Mouse (Mus musculus) gastrocnemius, adult 2 months (tissue): ENCODE measurements around the gene Slitrk6. TPM values are rescaled to one million over a fixed set of nuclear protein-coding genes. Genes with fewer than 3 reads are reported as not detected.

Experiments used
- DNase-seq: peaks from one replicate; pipeline ENCODE4 v3.0.0; 2022
- H3K27ac ChIP-seq: fragments of 200-600 bp; 2 replicates; pipeline ENCODE4 v1.8.1; 2022; ENCODE audit warnings: mild to moderate bottlenecking
- H3K4me3 ChIP-seq: fragments of 200-600 bp; 2 replicates; pipeline ENCODE4 v1.8.1; 2022; ENCODE audit warnings: mild to moderate bottlenecking, moderate library complexity
- CTCF ChIP-seq: fragments of 200-600 bp; IDR thresholded peaks from 2 replicates; pipeline ENCODE4 v1.8.1; 2022; ENCODE audit warnings: antibody characterized with exemption, mild to moderate bottlenecking, moderate library complexity
- intact Hi-C: fragments of 180-260 bp; cut with DNase I; formaldehyde crosslinking; loops from one replicate; pipeline ENCODE4 v1.15.1; 2025
- long read RNA-seq, 2 experiments: library from polyadenylated mRNA; stranded (forward); transcript quantifications; one replicate each; pipeline ENCODE4 v2.0.0; 2021
- total RNA-seq, 2 experiments: library from RNA; stranded (reverse); gene quantifications; 2 replicates each; pipeline ENCODE4 v1.2.3; 2021

Gene Slitrk6
- under 1 TPM in 1 of 2 experiments, not detected in 1; 0.28 TPM for total RNA-seq
- long read RNA-seq, experiment 1 = 0 reads
- long read RNA-seq, experiment 2 = 0 reads

GRCm38 (mm10) chr14:110754484-110755307, at the start of gene Slitrk6:
TSS of gene Slitrk6 (minus strand) at chr14:110755149.
- intact Hi-C loops = no loop called here
- Histone ChIP-seq H3K27ac (no peak within 1 kb of the TSS), H3K4me3 (peak within 1 kb of the TSS; percentile 50)
- peak; percentile 29; the same call in 1 of the 2 replicates for TF ChIP-seq CTCF
- no peak for DNase-seq

- H3K4me3 ChIP-seq = no peak overlapping the region
- intact Hi-C loops = no loop called here
Measured at GRCm38 (mm10) chr14:110777546-110777945, 22.6 kb upstream of the Slitrk6 start.

GRCm38 (mm10) chr14:110770694-110771093, 15.7 kb upstream of the Slitrk6 start:
- DNase-seq = no peak

More at GRCm38 (mm10) chr14:110777546-110777945, 22.6 kb upstream of the Slitrk6 start:
- TF ChIP-seq CTCF = peak; percentile 42
- DNase-seq = no peak
- H3K27ac ChIP-seq = no peak overlapping the region

GRCm38 (mm10) chr14:110762588-110763220, 7.8 kb upstream of the Slitrk6 start:
- no peak overlapping the region for H3K4me3 ChIP-seq
- peak; percentile 58 for TF ChIP-seq CTCF
- intact Hi-C loops = no loop called here
- no peak for DNase-seq
- H3K27ac ChIP-seq = no peak overlapping the region

More at GRCm38 (mm10) chr14:110770694-110771093, 15.7 kb upstream of the Slitrk6 start:
- Histone ChIP-seq H3K27ac (no peak overlapping the region), H3K4me3 (no peak overlapping the region)
- intact Hi-C loops = no loop called here
- TF ChIP-seq CTCF = no peak

GRCm38 (mm10) chr14:110760909-110761308, 6.0 kb upstream of the Slitrk6 start:
- intact Hi-C loops = no loop called here
- DNase-seq = no peak
- no peak overlapping the region for H3K4me3 ChIP-seq
- H3K27ac ChIP-seq = no peak overlapping the region
- no peak for TF ChIP-seq CTCF

GRCm38 (mm10) chr14:110755308-110755650, 330 bp upstream of the Slitrk6 start:
- intact Hi-C loops = no loop called here
- H3K27ac ChIP-seq = no peak overlapping the region
- H3K4me3 ChIP-seq = no peak overlapping the region
- no peak for TF ChIP-seq CTCF
- no peak for DNase-seq

- Histone ChIP-seq H3K27ac (no peak overlapping the region), H3K4me3 (no peak overlapping the region)
- TF ChIP-seq CTCF = no peak
- intact Hi-C loops = no loop called here
- DNase-seq = no peak
Measured at GRCm38 (mm10) chr14:110739861-110740260, 15.1 kb downstream of the Slitrk6 start.

GRCm38 (mm10) chr14:110739368-110739767, 15.6 kb downstream of the Slitrk6 start:
- H3K27ac ChIP-seq = no peak overlapping the region
- intact Hi-C loops = no loop called here
- no peak overlapping the region for H3K4me3 ChIP-seq
- TF ChIP-seq CTCF = no peak
- no peak for DNase-seq

GRCm38 (mm10) chr14:110728344-110728910, 26.5 kb downstream of the Slitrk6 start:
- DNase-seq = no peak
- intact Hi-C loops = no loop called here
- H3K4me3 ChIP-seq = no peak overlapping the region
- H3K27ac ChIP-seq = no peak overlapping the region
- no peak for TF ChIP-seq CTCF

- Histone ChIP-seq H3K4me3 (no peak overlapping the region), H3K27ac (no peak overlapping the region)
- intact Hi-C loops = no loop called here
- no peak for TF ChIP-seq CTCF
- DNase-seq = no peak
Measured at GRCm38 (mm10) chr14:110724026-110724576, 30.8 kb downstream of the Slitrk6 start.
